Mouse (Mus musculus) E14TG2a.4 (cell line): ENCODE measurements around the gene Ttll11.

Experiments used
- H3K27me3 ChIP-seq: 2 replicates; pipeline ENCODE4 v1.6.1; 2014; ENCODE audit warnings: low read length, control low read depth; ENCODE audit not compliant: insufficient read depth
- H3K36me3 ChIP-seq: 2 replicates; pipeline ENCODE4 v1.6.1; 2014; ENCODE audit warnings: low read length, control low read depth; ENCODE audit not compliant: insufficient read depth
- H3K4me1 ChIP-seq: replicated peaks from 2 replicates; pipeline ENCODE4 v1.6.1; 2014; ENCODE audit warnings: low read depth, low read length, control low read depth
- H3K4me3 ChIP-seq: replicated peaks from 2 replicates; pipeline ENCODE4 v1.5.1; 2014; ENCODE audit warnings: mild to moderate bottlenecking, low read length
- H3K9me3 ChIP-seq: 2 replicates; pipeline ENCODE4 v1.6.1; 2014; ENCODE audit warnings: low read length, control low read depth
- CTCF ChIP-seq: conservative IDR thresholded peaks from 2 replicates; pipeline ENCODE4 v1.5.1; 2014; ENCODE audit warnings: low read length
- NANOG ChIP-seq: IDR thresholded peaks from 2 replicates; pipeline ENCODE4 v1.6.1; 2014; ENCODE audit warnings: borderline replicate concordance, low read length, mixed read lengths
- POU5F1 ChIP-seq: IDR thresholded peaks from 2 replicates; pipeline ENCODE4 v1.6.1; 2014; ENCODE audit warnings: low read length, borderline replicate concordance

The Ttll11 gene

DNA sequence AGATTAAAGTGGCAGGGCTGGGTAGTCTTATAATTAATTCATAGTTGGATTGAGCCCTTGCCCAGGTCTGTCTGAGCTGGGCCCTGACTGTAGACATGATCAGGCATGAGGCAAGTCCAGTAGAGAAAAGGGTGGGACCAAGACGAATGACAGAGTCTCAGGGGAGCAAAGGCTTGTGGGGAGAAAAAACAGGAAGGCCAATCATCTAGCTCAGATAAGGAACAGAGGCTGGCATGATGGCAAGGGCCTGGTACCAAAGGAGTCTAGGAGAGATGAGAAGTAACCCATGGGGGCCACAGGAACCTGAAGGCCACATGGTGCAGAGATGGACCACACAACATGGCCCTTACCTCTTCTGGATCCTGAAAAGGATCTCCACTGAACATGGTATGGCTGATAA lies 263.5 kb downstream of the Ttll11 start:
- H3K27me3 ChIP-seq: no peaks in the 10 kb centered on the region
- TF ChIP-seq CTCF (no peak), NANOG (no peak), POU5F1 (no peak)
- peaks cover 99% of the 10 kb centered on the region for H3K36me3 ChIP-seq
- H3K4me3 ChIP-seq: no peak overlapping the region
- peaks cover 40% of the 10 kb centered on the region for H3K4me1 ChIP-seq
- no peaks in the 10 kb centered on the region for H3K9me3 ChIP-seq

DNA sequence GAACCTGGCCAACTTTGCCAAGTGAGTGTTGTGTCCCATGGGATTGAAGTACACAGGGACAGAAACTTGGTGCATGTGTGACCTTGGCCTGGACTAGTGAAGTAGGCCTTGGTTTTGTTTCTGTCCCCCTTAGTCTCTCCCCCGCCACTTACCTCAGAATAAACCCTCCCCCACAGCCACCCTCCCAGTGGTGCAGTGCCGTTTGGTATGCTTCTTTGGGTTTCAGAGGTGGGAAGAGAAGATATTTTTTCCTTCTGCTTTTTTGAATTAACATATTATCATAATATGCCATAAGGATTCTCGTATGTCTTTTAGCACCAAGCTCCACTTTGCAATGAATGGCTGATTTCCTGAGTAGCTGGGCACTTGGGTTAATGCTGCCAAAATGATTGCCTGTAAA lies 264.2 kb downstream of the Ttll11 start:
- Histone ChIP-seq H3K4me3 (no peak overlapping the region), H3K36me3 (peaks cover 99% of the 10 kb centered on the region), H3K4me1 (peaks cover 33% of the 10 kb centered on the region), H3K9me3 (no peaks in the 10 kb centered on the region), H3K27me3 (no peaks in the 10 kb centered on the region)
- TF ChIP-seq CTCF (no peak), POU5F1 (no peak), NANOG (no peak)

DNA sequence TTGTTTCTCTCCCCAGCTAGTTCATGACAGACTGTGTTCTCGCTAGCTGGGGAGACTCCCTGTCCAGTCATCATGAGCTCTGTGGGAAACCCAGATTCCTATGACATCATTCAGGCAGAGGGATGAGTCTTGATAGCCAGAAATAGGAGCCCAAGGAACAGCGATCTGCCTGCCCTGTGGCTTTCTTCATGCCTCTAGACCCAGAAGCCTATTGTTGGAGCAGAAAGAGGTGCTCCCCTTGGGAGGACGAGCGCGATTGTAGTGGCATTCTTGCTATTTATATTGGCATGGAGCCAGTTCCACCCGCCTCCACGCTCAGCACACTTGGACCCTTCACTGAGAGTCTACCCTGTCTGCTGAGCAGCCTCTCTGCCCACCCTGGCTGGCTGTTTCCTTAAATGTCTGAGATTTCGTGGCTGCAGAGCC lies 265.0 kb downstream of the Ttll11 start:
- Histone ChIP-seq H3K36me3 (peaks cover 99% of the 10 kb centered on the region), H3K9me3 (no peaks in the 10 kb centered on the region), H3K4me3 (no peak overlapping the region; the same call in 1 of the 2 replicates), H3K27me3 (no peaks in the 10 kb centered on the region), H3K4me1 (peaks cover 32% of the 10 kb centered on the region)
- TF ChIP-seq POU5F1 (no peak), NANOG (no peak), CTCF (no peak)

DNA sequence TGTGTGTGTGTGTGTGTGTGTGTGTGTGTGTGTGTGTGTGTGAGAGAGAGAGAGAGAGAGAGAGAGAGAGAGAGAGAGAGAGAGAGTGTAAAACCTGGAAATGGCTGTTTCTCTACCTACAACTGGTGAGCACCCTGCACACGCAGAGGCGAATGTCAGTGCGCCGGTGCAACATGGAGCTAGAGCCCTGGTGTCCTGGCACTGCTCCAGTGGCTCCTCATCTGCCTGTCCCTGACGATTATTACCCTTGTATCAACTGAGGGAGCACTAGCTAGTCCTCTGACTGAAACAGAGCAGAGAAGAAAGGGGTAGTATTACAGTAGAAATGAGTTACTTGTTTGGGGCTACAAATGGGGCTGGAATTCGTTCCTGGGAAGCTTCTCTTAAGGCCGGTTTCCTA lies 266.3 kb downstream of the Ttll11 start:
- no peak for TF ChIP-seq POU5F1
- no peak for TF ChIP-seq NANOG
- TF ChIP-seq CTCF: no peak
- Histone ChIP-seq H3K36me3 (peaks cover 99% of the 10 kb centered on the region), H3K4me3 (no peak overlapping the region), H3K4me1 (peaks cover 30% of the 10 kb centered on the region), H3K9me3 (no peaks in the 10 kb centered on the region), H3K27me3 (no peaks in the 10 kb centered on the region)

DNA sequence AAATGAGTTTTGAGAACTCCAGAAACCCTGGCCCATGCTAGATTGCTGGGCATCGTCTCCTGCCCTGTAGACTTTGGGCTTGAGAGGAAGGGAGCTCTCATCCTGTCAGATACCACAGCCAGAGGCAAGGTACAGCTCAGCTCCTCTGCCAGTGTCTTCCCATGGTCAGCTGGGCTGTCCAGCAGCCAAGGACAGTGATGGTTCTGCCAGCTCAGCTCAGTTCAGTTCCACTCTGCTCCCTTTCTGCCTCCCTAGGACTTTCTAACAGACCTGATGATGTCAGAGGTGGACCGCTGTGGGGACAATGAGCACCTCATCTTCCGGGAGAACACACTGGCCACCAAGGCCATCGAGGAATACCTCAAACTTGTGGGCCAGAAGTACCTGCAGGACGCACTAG lies 267.1 kb downstream of the Ttll11 start:
- no peak for TF ChIP-seq NANOG
- no peak for TF ChIP-seq CTCF
- no peak for TF ChIP-seq POU5F1
- H3K36me3 ChIP-seq: peaks cover 99% of the 10 kb centered on the region

DNA sequence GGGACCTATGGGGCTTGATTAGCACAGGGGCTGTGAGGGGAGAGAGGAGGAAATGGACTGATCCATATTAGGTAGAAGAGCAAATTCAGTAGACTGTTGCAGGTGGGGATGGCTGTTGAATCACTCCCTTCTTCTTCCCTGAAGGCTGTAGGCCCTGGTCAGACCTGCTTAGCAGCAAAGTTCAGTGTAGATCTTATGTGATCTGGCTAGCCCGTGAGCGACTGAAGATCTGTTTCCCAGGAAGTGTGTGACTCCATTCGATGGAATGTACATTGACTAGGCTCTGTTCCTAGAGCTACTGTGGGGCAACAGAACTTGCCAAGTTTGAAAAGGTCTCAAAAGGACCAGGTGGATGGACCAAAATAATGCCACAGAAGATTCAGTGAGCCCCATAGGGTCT lies 276.5 kb downstream of the Ttll11 start:
- H3K9me3 ChIP-seq: 0 out of 2 replicates have a peak, but pooled peaks cover 4% of the 10 kb centered on the region
- no peaks in the 10 kb centered on the region for H3K27me3 ChIP-seq
- H3K4me3 ChIP-seq: no peak overlapping the region
- TF ChIP-seq NANOG (no peak), CTCF (no peak), POU5F1 (no peak)
- H3K36me3 ChIP-seq: peaks cover 57% of the 10 kb centered on the region
- peaks cover 74% of the 10 kb centered on the region for H3K4me1 ChIP-seq

More for the DNA sequence above, 267.1 kb downstream of the Ttll11 start:
- no peaks in the 10 kb centered on the region for H3K27me3 ChIP-seq
- no peaks in the 10 kb centered on the region for H3K9me3 ChIP-seq
- H3K4me1 ChIP-seq: peaks cover 31% of the 10 kb centered on the region
- no peak overlapping the region for H3K4me3 ChIP-seq

DNA sequence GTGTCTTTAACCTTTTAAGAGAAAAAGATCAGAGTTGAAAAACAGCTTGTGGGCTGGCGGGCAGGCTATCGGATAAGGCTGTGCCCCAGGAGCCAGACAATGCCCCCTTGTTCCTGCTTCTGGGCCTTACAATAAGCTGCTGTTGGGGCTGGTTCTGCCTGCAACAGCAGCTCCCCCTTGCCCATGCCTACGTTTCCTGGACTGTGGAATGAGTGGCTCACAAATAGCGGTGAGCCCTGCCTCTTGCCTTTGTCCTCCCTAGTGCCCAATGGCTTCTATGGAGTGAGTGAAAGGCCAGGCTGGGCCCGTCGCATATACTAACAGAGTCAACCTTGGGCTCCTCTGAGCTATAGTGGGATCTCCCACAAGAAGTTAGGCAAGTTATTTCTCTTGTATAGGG lies 277.1 kb downstream of the Ttll11 start:
- TF ChIP-seq POU5F1: no peak
- TF ChIP-seq NANOG: no peak
- TF ChIP-seq CTCF: no peak
- H3K4me3 ChIP-seq: no peak overlapping the region
- H3K4me1 ChIP-seq: peaks cover 80% of the 10 kb centered on the region
- no peaks in the 10 kb centered on the region for H3K27me3 ChIP-seq
- peaks cover 50% of the 10 kb centered on the region for H3K36me3 ChIP-seq
- H3K9me3 ChIP-seq: 0 out of 2 replicates have a peak, but pooled peaks cover 4% of the 10 kb centered on the region

DNA sequence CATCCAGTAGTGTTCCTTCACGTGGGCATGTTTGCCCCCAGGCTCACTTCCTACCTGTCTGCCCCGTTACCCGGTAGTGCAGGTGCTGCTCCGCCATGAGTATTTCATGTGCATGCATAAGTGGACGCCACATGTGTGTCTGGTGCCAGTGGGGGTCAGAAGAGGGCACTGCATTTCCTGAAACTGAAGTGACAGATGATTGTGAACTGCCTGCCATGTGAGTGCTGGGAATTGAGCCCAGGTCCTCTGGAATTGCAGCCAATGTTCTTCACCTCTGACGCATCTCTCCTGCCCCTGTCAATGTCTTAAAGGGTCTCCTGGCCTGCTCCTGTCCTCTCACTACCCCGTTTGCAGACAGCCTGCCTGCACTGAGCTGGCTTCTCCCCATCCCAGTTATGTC lies 277.7 kb downstream of the Ttll11 start:
- peaks cover 79% of the 10 kb centered on the region for H3K4me1 ChIP-seq
- peak overlapping the region; percentile 26 for H3K4me3 ChIP-seq
- H3K36me3 ChIP-seq: peaks cover 44% of the 10 kb centered on the region
- TF ChIP-seq POU5F1 (no peak), CTCF (no peak), NANOG (no peak)
- 0 out of 2 replicates have a peak, but pooled peaks cover 4% of the 10 kb centered on the region for H3K9me3 ChIP-seq
- no peaks in the 10 kb centered on the region for H3K27me3 ChIP-seq
